Mouse (Mus musculus) heart, embryonic 11.5 days (tissue): Measurements from ENCODE around the gene Lmbrd2. TPM values are rescaled to one million over a fixed set of nuclear protein-coding genes. Genes with fewer than 3 reads are reported as not detected.
A peak's percentile ranks its signal among the peaks of the same experiment; 100 is the strongest.

Source experiments
- ATAC-seq: fragments of 200-750 bp; cut with Nextera tagmentation; replicated peaks from 2 replicates; pipeline ENCODE4 v1.8.0; 2017; ENCODE audit warnings: moderate library complexity; ENCODE audit not compliant: insufficient number of reproducible peaks, low FRiP score, low TSS enrichment
- H3K27ac ChIP-seq: fragments of 300-500 bp; sonication (generic); 2 replicates; pipeline ENCODE4 v1.5.1; 2014; ENCODE audit warnings: mild to moderate bottlenecking, low read depth, low read length
- H3K27me3 ChIP-seq: fragments of 300-500 bp; sonication (generic); 2 replicates; pipeline ENCODE4 v1.6.1; 2014; ENCODE audit warnings: mild to moderate bottlenecking, low read length, mixed read lengths; ENCODE audit not compliant: control insufficient read depth, insufficient read depth
- H3K36me3 ChIP-seq: fragments of 300-500 bp; sonication (generic); 2 replicates; pipeline ENCODE4 v1.6.1; 2014; ENCODE audit warnings: mild to moderate bottlenecking, low read length, moderate library complexity, mixed read lengths; ENCODE audit not compliant: control insufficient read depth, insufficient read depth
- H3K4me1 ChIP-seq: fragments of 300-500 bp; sonication (generic); 2 replicates; pipeline ENCODE4 v1.6.1; 2014; ENCODE audit warnings: low read length; ENCODE audit not compliant: control insufficient read depth, insufficient read depth
- H3K4me2 ChIP-seq: fragments of 300-500 bp; sonication (generic); 2 replicates; pipeline ENCODE4 v1.6.1; 2014; ENCODE audit warnings: mild to moderate bottlenecking, moderate library complexity
- H3K4me3 ChIP-seq: fragments of 300-500 bp; sonication (generic); 2 replicates; pipeline ENCODE4 v1.5.1; 2014; ENCODE audit warnings: low read depth, low read length
- H3K9ac ChIP-seq: fragments of 300-500 bp; sonication (generic); 2 replicates; pipeline ENCODE4 v1.6.1; 2014; ENCODE audit warnings: mild to moderate bottlenecking, low read depth, low read length, moderate library complexity
- H3K9me3 ChIP-seq: fragments of 300-500 bp; sonication (generic); replicated peaks from 2 replicates; pipeline ENCODE4 v1.6.1; 2016; ENCODE audit warnings: low read length; ENCODE audit not compliant: control insufficient read depth
- WGBS: fragments of 180-500 bp; shearing (Covaris S2); extraction: QIAGEN DNeasy Blood & Tissue Kit; methylation state at CpG from one replicate; pipeline ENCODE4 v1.1.7; 2014; ENCODE audit not compliant: insufficient replicate concordance; 5-methylcytosine and 5-hydroxymethylcytosine counted together
- polyA plus RNA-seq: library from polyadenylated mRNA; unstranded; fragments of >200 nt; fragmentation: Nextera tagmentation; extraction: Ambion mirVana; gene quantifications from 2 replicates; pipeline ENCODE4 v1.2.1, GENCODE M21; 2014

Lmbrd2 gene
- polyA plus RNA-seq = 3.4 and 4.3 TPM in 2 replicates

DNA sequence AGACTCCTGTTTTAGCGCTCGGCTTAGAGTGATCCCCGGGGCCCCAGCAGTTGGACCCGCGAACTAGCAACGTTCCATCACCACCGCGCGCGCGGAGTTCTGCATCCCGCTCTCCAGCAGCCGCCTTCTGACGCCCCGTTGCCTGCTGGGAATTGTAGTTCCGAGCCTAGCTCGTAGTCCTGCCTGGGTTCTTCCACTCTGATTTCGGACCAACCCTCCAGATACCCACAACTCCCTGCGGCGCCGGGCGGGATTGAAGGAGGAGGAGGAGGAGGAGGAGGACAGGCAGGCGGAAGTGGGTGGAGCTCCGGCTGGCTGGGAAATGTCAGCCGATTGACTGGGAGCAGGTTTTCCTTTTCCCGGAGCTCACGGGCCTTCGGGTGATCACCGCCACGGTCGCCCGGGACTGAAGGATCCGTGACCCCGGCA is at the start of gene Lmbrd2:
Gene Lmbrd2, plus strand, starts transcription at position 299 of the 429 bp plus-strand sequence.
- peak within 1 kb of the TSS; percentile 74 for H3K27ac ChIP-seq
- no peaks in the 10 kb centered on the region for H3K27me3 ChIP-seq
- WGBS = under 1% methylated on average over 32 of the region's 34 CpGs
- H3K4me3 ChIP-seq = peak within 1 kb of the TSS; percentile 94
- H3K36me3 ChIP-seq = peaks cover 8% of the 10 kb centered on the region
- H3K9me3 ChIP-seq = no peaks in the 10 kb centered on the region
- peak within 1 kb of the TSS; percentile 81 for H3K4me2 ChIP-seq
- H3K4me1 ChIP-seq = peaks cover 7% of the 10 kb centered on the region; the same call in 1 of the 2 replicates
- peak within 1 kb of the TSS; percentile 86 for H3K9ac ChIP-seq
- peak; percentile 98 for ATAC-seq

DNA sequence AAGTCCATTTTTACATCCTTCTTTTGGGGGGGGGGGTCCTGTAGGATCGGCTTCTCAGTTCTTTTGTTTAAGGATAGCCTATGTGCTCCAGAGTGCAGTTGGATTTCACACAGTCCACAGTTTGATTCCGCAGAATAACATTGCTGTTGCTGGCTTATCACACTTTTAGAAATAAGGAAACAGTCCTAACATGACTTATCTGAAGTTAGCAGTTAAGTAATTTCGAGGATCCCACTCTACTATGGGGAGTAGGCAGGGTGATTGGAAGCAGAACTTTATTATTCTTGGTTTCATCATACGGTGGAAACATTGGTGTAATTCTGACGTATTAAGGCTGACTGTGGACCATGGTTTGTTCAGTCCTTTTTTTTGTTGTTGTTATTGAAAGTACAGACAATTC is 49.7 kb upstream of the Lmbrd2 start:
- Histone ChIP-seq H3K4me2 (no peak overlapping the region), H3K27ac (no peak overlapping the region), H3K36me3 (peaks cover 9% of the 10 kb centered on the region), H3K4me3 (no peak overlapping the region), H3K27me3 (no peaks in the 10 kb centered on the region), H3K9ac (no peak overlapping the region), H3K9me3 (no peaks in the 10 kb centered on the region), H3K4me1 (peaks cover 35% of the 10 kb centered on the region)
- no peak for ATAC-seq
- 76% methylated on average over 5 of the region's 5 CpGs for WGBS

DNA sequence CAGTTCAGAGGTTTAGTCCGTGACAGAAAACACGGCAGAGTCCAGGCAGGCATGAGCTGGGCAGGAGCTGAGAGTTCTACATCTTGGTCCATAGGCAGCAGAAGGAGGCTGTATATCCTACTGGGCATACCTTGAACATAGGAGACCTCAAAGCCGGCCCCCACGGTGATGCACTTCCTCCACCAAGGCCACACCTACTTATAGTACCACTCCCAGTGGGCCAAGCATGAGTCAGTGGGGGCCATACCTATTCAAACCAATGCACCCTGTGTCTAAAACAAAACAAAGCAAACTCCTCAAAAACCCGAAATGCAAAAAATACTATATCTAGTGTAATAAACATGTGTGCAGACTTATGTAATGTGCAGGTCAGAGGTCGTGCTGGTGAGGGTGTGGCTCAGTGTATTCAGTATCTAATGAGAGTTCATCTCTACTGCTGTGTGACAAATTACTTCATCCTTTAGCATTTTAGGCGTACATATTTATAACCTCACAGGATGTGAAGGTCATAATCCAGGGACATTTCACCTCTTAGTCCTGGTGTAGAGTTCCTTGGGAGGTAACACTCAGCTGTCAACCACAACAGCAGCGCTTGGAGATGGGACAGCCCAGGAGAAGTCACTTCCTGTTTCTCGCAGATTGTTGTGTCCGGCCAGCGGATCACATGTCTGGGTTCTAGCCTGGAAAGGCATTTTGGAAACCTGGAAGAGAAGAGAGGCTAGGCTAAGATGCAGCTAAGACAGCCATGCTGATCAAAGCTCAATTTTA is 46.6 kb upstream of the Lmbrd2 start:
- Histone ChIP-seq H3K4me3 (no peak overlapping the region), H3K4me2 (peak overlapping the region; percentile 37), H3K36me3 (peaks cover 3% of the 10 kb centered on the region; the same call in 1 of the 2 replicates), H3K4me1 (peaks cover 23% of the 10 kb centered on the region), H3K27ac (peak overlapping the region; percentile 47; the same call in 1 of the 2 replicates), H3K27me3 (no peaks in the 10 kb centered on the region), H3K9me3 (no peaks in the 10 kb centered on the region), H3K9ac (no peak overlapping the region)
- WGBS = 61% methylated on average over 11 of the region's 11 CpGs
- ATAC-seq = peak; percentile 20; the same call in 1 of the 2 replicates

DNA sequence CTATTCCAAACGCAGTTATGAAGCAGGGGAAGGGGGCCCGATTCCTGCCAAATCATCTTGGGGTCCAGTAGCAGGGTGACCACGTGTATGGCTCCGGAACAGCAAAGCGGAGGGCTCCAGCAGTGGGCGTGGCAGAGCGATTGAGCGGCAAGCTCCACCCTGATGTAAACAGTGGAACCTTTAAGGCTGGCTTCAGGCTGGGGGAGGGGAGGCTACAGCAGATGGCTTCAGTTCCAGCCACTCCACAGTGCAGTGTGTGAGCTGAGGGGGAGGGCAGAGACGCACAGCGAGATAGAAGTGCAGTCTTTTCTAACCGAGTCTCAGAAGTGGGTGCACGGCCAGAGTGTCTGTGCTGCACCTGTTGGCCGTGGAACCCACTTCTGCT is 46.0 kb upstream of the Lmbrd2 start:
- ATAC-seq = peak; percentile 88
- WGBS = 11% methylated on average over 13 of the region's 13 CpGs
- no peaks in the 10 kb centered on the region for H3K27me3 ChIP-seq
- no peak overlapping the region for H3K4me3 ChIP-seq
- H3K9me3 ChIP-seq = no peaks in the 10 kb centered on the region
- peaks cover 22% of the 10 kb centered on the region for H3K4me1 ChIP-seq
- peak overlapping the region; percentile 37 for H3K4me2 ChIP-seq
- no peak overlapping the region for H3K9ac ChIP-seq
- H3K27ac ChIP-seq = peak overlapping the region; percentile 47; the same call in 1 of the 2 replicates
- H3K36me3 ChIP-seq = peaks cover 3% of the 10 kb centered on the region; the same call in 1 of the 2 replicates

DNA sequence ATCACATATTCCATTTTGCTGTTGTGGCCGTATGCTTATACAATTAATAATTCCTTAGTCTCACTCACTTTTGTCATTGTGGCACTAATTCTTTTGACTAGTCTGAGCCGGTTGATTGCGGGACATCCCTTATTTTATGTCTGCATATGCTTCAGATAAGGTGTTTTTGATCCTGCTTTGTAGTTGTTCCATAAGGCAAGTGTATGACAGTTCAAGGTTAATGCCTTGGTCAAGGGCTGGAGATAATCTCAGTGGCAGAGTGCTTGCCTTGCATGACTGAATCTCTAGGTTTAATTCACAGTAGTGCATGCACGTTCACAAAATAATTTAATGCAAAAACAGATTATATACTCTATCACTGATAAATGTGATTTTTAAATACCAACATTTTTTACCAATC is 43.5 kb upstream of the Lmbrd2 start:
- ATAC-seq = no peak
- Histone ChIP-seq H3K4me3 (no peak overlapping the region), H3K27ac (no peak overlapping the region), H3K9me3 (no peaks in the 10 kb centered on the region), H3K36me3 (peaks cover 12% of the 10 kb centered on the region), H3K9ac (no peak overlapping the region), H3K4me2 (no peak overlapping the region), H3K4me1 (peaks cover 19% of the 10 kb centered on the region), H3K27me3 (no peaks in the 10 kb centered on the region)
- 74% methylated on average over 4 of the region's 4 CpGs for WGBS

DNA sequence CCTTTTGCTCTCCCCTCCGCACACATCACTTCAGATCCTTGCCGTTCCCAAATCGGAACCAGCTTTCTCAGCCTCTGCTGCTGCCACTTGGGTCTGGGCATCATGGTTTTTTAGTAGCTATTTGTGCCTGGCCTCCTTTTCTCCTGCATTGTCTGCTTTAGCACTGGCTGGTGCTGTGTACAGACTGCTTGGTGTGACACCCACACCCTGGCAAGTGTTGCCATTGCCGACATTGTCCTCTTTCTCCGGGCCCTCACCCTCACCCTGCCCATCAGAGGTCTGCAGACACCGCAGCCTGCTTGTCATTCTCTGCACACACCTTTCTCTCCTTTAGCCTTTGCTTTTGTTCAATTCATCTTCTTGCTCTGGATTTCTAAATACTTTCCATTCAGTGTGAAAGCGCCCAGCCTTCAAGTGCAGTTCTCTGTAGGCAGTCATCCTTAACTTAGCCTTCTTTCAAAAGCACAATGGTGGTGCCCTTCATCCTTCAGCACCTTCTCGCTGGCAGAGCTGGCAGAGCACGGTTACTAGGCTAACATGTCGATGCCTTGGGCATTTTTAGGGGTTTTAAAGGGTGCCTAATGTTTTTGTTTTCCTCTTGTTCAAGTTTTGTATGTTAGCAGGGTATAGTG is 39.8 kb upstream of the Lmbrd2 start:
- H3K9ac ChIP-seq = no peak overlapping the region
- H3K4me1 ChIP-seq = peaks cover 10% of the 10 kb centered on the region
- H3K4me2 ChIP-seq = no peak overlapping the region
- peaks cover 14% of the 10 kb centered on the region for H3K36me3 ChIP-seq
- no peak for ATAC-seq
- no peaks in the 10 kb centered on the region for H3K27me3 ChIP-seq
- 96% methylated on average over 10 of the region's 10 CpGs for WGBS
- H3K4me3 ChIP-seq = no peak overlapping the region
- no peak overlapping the region for H3K27ac ChIP-seq
- no peaks in the 10 kb centered on the region for H3K9me3 ChIP-seq

DNA sequence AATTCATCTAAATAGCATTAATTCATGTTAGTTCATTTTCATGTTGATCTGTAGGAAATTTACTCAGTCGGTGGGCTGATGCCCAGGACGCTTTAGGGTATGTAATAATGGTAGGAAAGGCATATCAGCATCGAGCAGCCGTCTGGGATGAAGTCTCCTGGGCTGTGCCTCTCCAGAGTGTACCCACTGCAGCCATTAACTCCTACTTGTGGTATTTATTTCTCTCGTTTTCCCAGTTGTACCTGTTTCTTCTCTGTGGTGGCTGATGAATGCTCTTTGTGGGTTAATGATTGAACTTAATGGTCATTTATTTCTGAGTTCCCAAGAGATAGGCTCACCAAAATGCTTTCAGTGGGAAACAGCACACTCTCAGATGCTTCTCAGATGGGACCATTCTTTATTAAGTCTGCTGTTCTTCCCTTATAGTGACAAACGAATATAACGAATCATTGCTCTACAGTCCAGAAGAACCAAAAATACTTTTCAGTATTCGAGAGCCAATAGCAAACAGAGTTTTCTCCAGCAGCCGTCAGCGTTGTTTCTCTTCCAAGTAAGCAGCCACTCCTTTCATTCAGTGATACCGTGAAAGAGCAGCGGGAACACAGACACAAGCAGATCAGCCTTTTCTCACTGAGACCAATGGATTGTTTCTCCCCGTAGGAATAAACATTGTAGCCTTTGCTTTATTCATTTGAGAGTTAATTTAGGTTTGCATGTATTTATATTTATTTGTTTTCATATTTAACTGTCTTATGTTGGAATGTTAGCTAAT is 33.9 kb upstream of the Lmbrd2 start:
- H3K4me1 ChIP-seq = no peaks in the 10 kb centered on the region
- H3K36me3 ChIP-seq = peaks cover 12% of the 10 kb centered on the region; the same call in 1 of the 2 replicates
- H3K9ac ChIP-seq = no peak overlapping the region
- WGBS = 88% methylated on average over 13 of the region's 13 CpGs
- no peak overlapping the region for H3K27ac ChIP-seq
- no peak for ATAC-seq
- H3K4me3 ChIP-seq = no peak overlapping the region
- no peak overlapping the region for H3K4me2 ChIP-seq
- no peaks in the 10 kb centered on the region for H3K27me3 ChIP-seq
- no peaks in the 10 kb centered on the region for H3K9me3 ChIP-seq

DNA sequence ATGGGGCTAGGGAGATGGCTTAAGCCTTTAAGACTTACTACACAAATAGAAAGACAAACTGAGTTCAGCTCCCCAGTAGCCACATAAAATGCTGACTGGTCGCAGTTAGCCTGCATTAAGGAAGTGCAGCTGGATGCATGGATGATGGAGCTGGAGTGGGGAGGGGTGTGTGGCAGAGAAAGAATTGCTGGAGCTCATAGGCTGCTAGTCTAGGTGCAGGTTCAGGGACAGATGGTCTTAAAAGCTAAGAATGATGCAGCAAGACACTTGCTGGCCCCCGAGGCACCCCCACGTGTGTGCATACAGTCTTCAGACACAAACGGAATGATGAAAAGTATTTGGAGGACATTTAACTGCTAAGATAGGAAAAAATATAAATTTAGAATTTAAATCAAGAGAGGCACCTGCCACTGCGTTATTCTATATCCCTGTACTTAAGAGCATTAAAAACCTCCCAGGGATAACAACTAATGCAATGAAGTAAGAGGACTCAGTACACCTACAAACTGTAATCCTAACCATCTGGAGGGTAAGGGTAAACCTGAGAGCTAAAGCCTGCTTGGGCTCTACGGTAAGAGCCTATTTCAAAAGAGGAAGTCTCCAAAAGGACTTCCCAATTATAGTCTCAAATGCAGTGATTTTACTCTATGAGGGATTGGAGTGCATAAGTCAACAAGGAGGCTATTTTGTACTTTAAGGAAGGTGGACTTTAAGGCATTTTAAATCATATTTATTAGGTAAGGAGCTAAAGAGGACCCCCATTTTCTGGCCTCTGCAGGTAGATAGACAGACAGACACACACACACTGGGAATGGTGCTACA is 29.6 kb upstream of the Lmbrd2 start:
- Histone ChIP-seq H3K27ac (no peak overlapping the region), H3K4me3 (no peak overlapping the region), H3K4me1 (no peaks in the 10 kb centered on the region), H3K4me2 (no peak overlapping the region), H3K27me3 (no peaks in the 10 kb centered on the region), H3K9ac (no peak overlapping the region), H3K36me3 (peaks cover 10% of the 10 kb centered on the region), H3K9me3 (no peaks in the 10 kb centered on the region)
- ATAC-seq = no peak
- WGBS = 86% methylated on average over 6 of the region's 6 CpGs
